Mouse (Mus musculus): ENCODE data around the gene Nbea. TPM values are rescaled to one million over a fixed set of nuclear protein-coding genes. Genes with fewer than 3 reads are reported as not detected.
A peak's percentile ranks its signal among the peaks of the same experiment; 100 is the strongest.

Gene Nbea
- polyA plus RNA-seq, 1 experiment from 2014 or later = 20.5 TPM

GRCm38 (mm10) chr3:55794768-55795167 is 388.7 kb downstream of the Nbea start:
- ATAC-seq (replicated peaks; ENCODE audit: low FRiP score) (no peak), DNase-seq (ENCODE audit: low spot score) (no peak)
- no peak overlapping the region for H3K4me2 ChIP-seq (ENCODE audit: low read depth, low read length, severe bottlenecking)
- no peaks in the 10 kb centered on the region for H3K36me3 ChIP-seq (ENCODE audit: control insufficient read depth, insufficient read depth, low read length)
- H3K27me3 ChIP-seq (ENCODE audit: control insufficient read depth, insufficient read depth, low read length) = peaks cover 5% of the 10 kb centered on the region; the same call in 1 of the 2 replicates
- H3K27ac ChIP-seq (ENCODE audit: low read depth, low read length) = no peak overlapping the region
- no peak overlapping the region for H3K9ac ChIP-seq (ENCODE audit: low read length)
- H3K4me3 ChIP-seq (ENCODE audit: low read depth, low read length) = no peak overlapping the region
- no peaks in the 10 kb centered on the region for H3K4me1 ChIP-seq (replicated peaks; ENCODE audit: control insufficient read depth, insufficient read depth, low read length)
- 82% methylated on average over 2 of the region's 2 CpGs for WGBS
- H3K9me3 ChIP-seq (ENCODE audit: control insufficient read depth, low read length) = no peaks in the 10 kb centered on the region

GRCm38 (mm10) chr3:55793842-55794575 is 389.5 kb downstream of the Nbea start:
- Histone ChIP-seq H3K27me3 (ENCODE audit: control insufficient read depth, insufficient read depth, low read length) (peaks cover 5% of the 10 kb centered on the region; the same call in 1 of the 2 replicates), H3K4me1 (replicated peaks; ENCODE audit: control insufficient read depth, insufficient read depth, low read length) (no peaks in the 10 kb centered on the region), H3K4me3 (ENCODE audit: low read depth, low read length) (no peak overlapping the region), H3K9me3 (ENCODE audit: control insufficient read depth, low read length) (no peaks in the 10 kb centered on the region), H3K27ac (ENCODE audit: low read depth, low read length) (no peak overlapping the region), H3K36me3 (ENCODE audit: control insufficient read depth, insufficient read depth, low read length) (no peaks in the 10 kb centered on the region), H3K4me2 (ENCODE audit: low read depth, low read length, severe bottlenecking) (no peak overlapping the region), H3K9ac (ENCODE audit: low read length) (no peak overlapping the region)
- no peak for DNase-seq (ENCODE audit: low spot score)
- no peak for ATAC-seq (replicated peaks; ENCODE audit: low FRiP score)
- WGBS = 75% methylated on average over 7 of the region's 7 CpGs

DNA sequence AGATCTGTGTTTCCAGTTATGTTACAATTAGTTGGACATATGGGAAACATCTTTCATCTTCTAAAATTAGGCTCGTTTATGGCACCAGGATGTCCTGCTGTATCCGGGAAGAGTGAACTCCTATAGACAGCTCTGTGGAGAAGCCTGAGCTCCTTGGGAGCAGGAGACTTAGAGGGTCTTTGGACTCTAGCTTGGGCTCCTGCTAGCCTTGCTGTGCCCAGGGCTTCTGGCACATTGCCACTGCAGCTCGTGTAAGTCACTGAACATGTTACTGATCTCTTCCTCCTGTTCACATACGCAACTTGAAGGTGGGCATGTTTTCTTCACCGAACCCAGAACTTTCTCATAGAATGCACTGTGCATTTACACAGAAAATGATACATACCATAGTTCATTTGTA is 391.2 kb downstream of the Nbea start:
- Histone ChIP-seq H3K4me3 (ENCODE audit: low read depth, low read length) (no peak overlapping the region), H3K4me1 (replicated peaks; ENCODE audit: control insufficient read depth, insufficient read depth, low read length) (peaks cover 6% of the 10 kb centered on the region; the same call in 1 of the 2 replicates), H3K4me2 (ENCODE audit: low read depth, low read length, severe bottlenecking) (no peak overlapping the region), H3K27ac (ENCODE audit: low read depth, low read length) (no peak overlapping the region), H3K36me3 (ENCODE audit: control insufficient read depth, insufficient read depth, low read length) (no peaks in the 10 kb centered on the region), H3K9ac (ENCODE audit: low read length) (no peak overlapping the region), H3K27me3 (ENCODE audit: control insufficient read depth, insufficient read depth, low read length) (peaks cover 12% of the 10 kb centered on the region), H3K9me3 (ENCODE audit: control insufficient read depth, low read length) (no peaks in the 10 kb centered on the region)
- 89% methylated on average over 5 of the region's 5 CpGs for WGBS
- no peak for ATAC-seq (replicated peaks; ENCODE audit: low FRiP score)
- no peak for DNase-seq (ENCODE audit: low spot score)

- H3K9me3 ChIP-seq (ENCODE audit: control insufficient read depth, low read length) = no peaks in the 10 kb centered on the region
- WGBS = 76% methylated on average over 4 of the region's 4 CpGs
- DNase-seq (ENCODE audit: low spot score) (no peak), ATAC-seq (replicated peaks; ENCODE audit: low FRiP score) (no peak)
- peaks cover 25% of the 10 kb centered on the region for H3K27me3 ChIP-seq (ENCODE audit: control insufficient read depth, insufficient read depth, low read length)
- no peaks in the 10 kb centered on the region for H3K36me3 ChIP-seq (ENCODE audit: control insufficient read depth, insufficient read depth, low read length)
- no peak overlapping the region for H3K4me2 ChIP-seq (ENCODE audit: low read depth, low read length, severe bottlenecking)
- no peak overlapping the region for H3K9ac ChIP-seq (ENCODE audit: low read length)
- peaks cover 6% of the 10 kb centered on the region; the same call in 1 of the 2 replicates for H3K4me1 ChIP-seq (replicated peaks; ENCODE audit: control insufficient read depth, insufficient read depth, low read length)
- H3K27ac ChIP-seq (ENCODE audit: low read depth, low read length) = no peak overlapping the region
- H3K4me3 ChIP-seq (ENCODE audit: low read depth, low read length) = no peak overlapping the region
Observed at GRCm38 (mm10) chr3:55790609-55791008, 392.9 kb downstream of the Nbea start.

DNA sequence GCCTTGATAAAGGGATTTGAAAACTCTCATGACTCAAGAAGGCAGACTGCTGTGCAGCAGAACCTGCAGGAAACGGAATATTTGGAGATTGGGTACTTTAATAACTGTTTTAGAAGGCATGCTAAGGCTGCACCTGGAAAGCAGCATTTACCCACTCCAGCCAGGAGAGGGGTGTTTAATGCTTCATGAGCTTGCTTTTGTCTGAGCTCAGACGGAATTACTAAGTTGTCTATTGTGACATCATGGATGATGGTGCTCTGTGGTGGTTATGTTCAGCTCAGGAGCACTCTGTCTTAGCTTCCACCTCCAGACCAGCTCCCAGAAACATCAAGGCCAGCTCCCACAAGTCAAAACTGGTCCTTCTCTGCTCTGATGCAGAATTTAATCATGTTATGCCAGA is 393.6 kb downstream of the Nbea start:
- peaks cover 29% of the 10 kb centered on the region for H3K27me3 ChIP-seq (ENCODE audit: control insufficient read depth, insufficient read depth, low read length)
- H3K9ac ChIP-seq (ENCODE audit: low read length) = no peak overlapping the region
- no peak overlapping the region for H3K27ac ChIP-seq (ENCODE audit: low read depth, low read length)
- ATAC-seq (replicated peaks; ENCODE audit: low FRiP score) = 0 out of 2 replicates have a peak, but pooled peaks have one; percentile 3
- WGBS = 16% methylated on average over 2 of the region's 2 CpGs
- H3K4me2 ChIP-seq (ENCODE audit: low read depth, low read length, severe bottlenecking) = no peak overlapping the region
- H3K9me3 ChIP-seq (ENCODE audit: control insufficient read depth, low read length) = no peaks in the 10 kb centered on the region
- H3K4me1 ChIP-seq (replicated peaks; ENCODE audit: control insufficient read depth, insufficient read depth, low read length) = peaks cover 6% of the 10 kb centered on the region; the same call in 1 of the 2 replicates
- DNase-seq (ENCODE audit: low spot score) = no peak
- no peak overlapping the region for H3K4me3 ChIP-seq (ENCODE audit: low read depth, low read length)
- no peaks in the 10 kb centered on the region for H3K36me3 ChIP-seq (ENCODE audit: control insufficient read depth, insufficient read depth, low read length)

DNA sequence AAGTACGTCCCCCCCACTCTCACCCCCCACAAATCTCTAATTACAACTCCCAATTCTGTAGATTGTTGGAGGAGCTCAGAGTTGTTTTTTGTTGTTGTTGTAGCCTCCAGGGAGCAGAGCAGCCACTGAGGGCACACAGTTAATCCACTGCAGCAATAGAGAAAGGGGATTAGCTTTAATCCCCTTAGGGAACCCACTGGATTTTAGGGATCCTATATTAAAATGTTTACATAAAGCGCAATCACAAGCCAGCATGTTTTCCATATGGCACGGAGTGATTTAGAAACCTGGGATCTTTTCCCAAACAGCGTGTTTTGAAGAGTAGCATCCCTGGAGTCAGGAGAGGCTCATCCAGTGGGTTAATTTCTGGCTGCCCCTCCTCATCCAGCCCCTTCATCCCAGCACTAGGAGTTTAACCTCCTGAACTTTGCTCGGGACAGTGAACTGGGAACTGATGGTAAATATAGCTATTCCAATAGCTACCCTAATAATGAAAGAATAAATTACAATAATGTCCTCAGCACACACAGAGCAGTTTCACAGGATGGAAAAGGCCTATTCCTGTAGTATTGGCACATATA is 394.8 kb downstream of the Nbea start:
- Histone ChIP-seq H3K36me3 (ENCODE audit: control insufficient read depth, insufficient read depth, low read length) (no peaks in the 10 kb centered on the region), H3K4me3 (ENCODE audit: low read depth, low read length) (no peak overlapping the region), H3K4me1 (replicated peaks; ENCODE audit: control insufficient read depth, insufficient read depth, low read length) (peaks cover 9% of the 10 kb centered on the region), H3K27ac (ENCODE audit: low read depth, low read length) (no peak overlapping the region), H3K27me3 (ENCODE audit: control insufficient read depth, insufficient read depth, low read length) (peaks cover 35% of the 10 kb centered on the region), H3K9ac (ENCODE audit: low read length) (no peak overlapping the region), H3K9me3 (ENCODE audit: control insufficient read depth, low read length) (no peaks in the 10 kb centered on the region), H3K4me2 (ENCODE audit: low read depth, low read length, severe bottlenecking) (no peak overlapping the region)
- DNase-seq (ENCODE audit: low spot score) = no peak
- no peak for ATAC-seq (replicated peaks; ENCODE audit: low FRiP score)
- WGBS = 4% methylated on average over 5 of the region's 5 CpGs

- H3K4me3 ChIP-seq (ENCODE audit: low read depth, low read length) = no peak overlapping the region; the same call in 1 of the 2 replicates
Observed at GRCm38 (mm10) chr3:55788214-55788586, 395.3 kb downstream of the Nbea start.

GRCm38 (mm10) chr3:55787487-55788213 is 395.9 kb downstream of the Nbea start:
- peak overlapping the region; percentile 6; the same call in 1 of the 2 replicates for H3K9ac ChIP-seq (ENCODE audit: low read length)
- H3K36me3 ChIP-seq (ENCODE audit: control insufficient read depth, insufficient read depth, low read length) = no peaks in the 10 kb centered on the region
- H3K4me3 ChIP-seq (ENCODE audit: low read depth, low read length) = peak overlapping the region; percentile 30
- peak overlapping the region; percentile 72 for H3K4me2 ChIP-seq (ENCODE audit: low read depth, low read length, severe bottlenecking)
- H3K27ac ChIP-seq (ENCODE audit: low read depth, low read length) = 0 out of 2 replicates have a peak overlapping the region, but pooled peaks have one; percentile 8
- WGBS = under 1% methylated on average over 54 of the region's 54 CpGs
- ATAC-seq (replicated peaks; ENCODE audit: low FRiP score) = peak; percentile 69
- H3K27me3 ChIP-seq (ENCODE audit: control insufficient read depth, insufficient read depth, low read length) = peaks cover 43% of the 10 kb centered on the region
- peak; percentile 77 for DNase-seq (ENCODE audit: low spot score)
- H3K4me1 ChIP-seq (replicated peaks; ENCODE audit: control insufficient read depth, insufficient read depth, low read length) = peaks cover 20% of the 10 kb centered on the region
- no peaks in the 10 kb centered on the region for H3K9me3 ChIP-seq (ENCODE audit: control insufficient read depth, low read length)

More at GRCm38 (mm10) chr3:55788214-55788586, 395.3 kb downstream of the Nbea start:
- Histone ChIP-seq H3K27ac (ENCODE audit: low read depth, low read length) (no peak overlapping the region), H3K36me3 (ENCODE audit: control insufficient read depth, insufficient read depth, low read length) (no peaks in the 10 kb centered on the region), H3K9ac (ENCODE audit: low read length) (no peak overlapping the region), H3K4me1 (replicated peaks; ENCODE audit: control insufficient read depth, insufficient read depth, low read length) (peaks cover 14% of the 10 kb centered on the region), H3K27me3 (ENCODE audit: control insufficient read depth, insufficient read depth, low read length) (peaks cover 37% of the 10 kb centered on the region), H3K4me2 (ENCODE audit: low read depth, low read length, severe bottlenecking) (peak overlapping the region; percentile 72; the same call in 1 of the 2 replicates), H3K9me3 (ENCODE audit: control insufficient read depth, low read length) (no peaks in the 10 kb centered on the region)
- no peak for ATAC-seq (replicated peaks; ENCODE audit: low FRiP score)
- WGBS = 5% methylated on average over 4 of the region's 4 CpGs
- DNase-seq (ENCODE audit: low spot score) = no peak

Measured in forebrain, embryonic 11.5 days (tissue).